Mouse (Mus musculus) myocyte (in vitro differentiated cells): ENCODE results near the gene Pcsk4.

Source experiments
- E2F4 ChIP-seq: IDR thresholded peaks from one replicate; pipeline ENCODE4 v1.6.1; 2011; ENCODE audit warnings: mild to moderate bottlenecking, control low read depth, moderate library complexity; ENCODE audit not compliant: insufficient read depth
- POLR2A ChIP-seq: IDR thresholded peaks from one replicate; pipeline ENCODE4 v1.6.1; 2011; ENCODE audit warnings: low read depth, mild to moderate bottlenecking, control low read depth, moderate library complexity; ENCODE audit not compliant: insufficient read length
- USF1 ChIP-seq: IDR thresholded peaks from one replicate; pipeline ENCODE4 v1.6.1; 2011; ENCODE audit warnings: low read depth, mild to moderate bottlenecking, control low read depth, moderate library complexity

- TF ChIP-seq POLR2A (no peak), E2F4 (no peak), USF1 (no peak)
Measured at GRCm38 (mm10) chr10:80372706-80373105, 43.4 kb upstream of the Pcsk4 start.
